Mouse (Mus musculus): Measurements from ENCODE around the gene Hist2h2ac.

DNA sequence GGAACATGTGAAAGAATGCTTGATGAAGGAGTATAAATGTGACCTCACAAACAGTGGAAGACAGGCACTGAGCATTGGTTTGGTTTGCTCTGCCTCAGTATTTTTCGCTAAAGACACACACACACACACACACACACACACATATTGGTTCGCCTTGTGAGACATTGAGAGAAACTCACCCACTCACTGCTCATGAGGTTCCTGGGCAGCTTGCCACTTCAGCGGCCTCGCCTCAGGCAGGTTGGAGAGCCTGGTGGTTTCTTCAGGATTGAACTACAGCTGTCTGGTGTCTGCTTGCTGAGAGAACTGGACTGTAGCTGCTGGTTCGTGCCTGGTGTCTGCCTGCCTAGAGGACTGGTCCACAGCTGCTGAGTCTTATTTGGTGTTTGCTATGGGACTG is 39.5 kb upstream of the Hist2h2ac start:
- TF ChIP-seq CTCF (IDR thresholded peaks at IDR 0.05; ENCODE audit: borderline replicate concordance, extremely low read depth, insufficient read depth, insufficient read length) = no peak
- no peak for TF ChIP-seq POLR2A (IDR thresholded peaks at IDR 0.05; ENCODE audit: borderline replicate concordance, extremely low read depth, insufficient read depth, insufficient read length, poor library complexity, severe bottlenecking)

Measured in brain, embryonic 14.5 days (tissue).